Mouse (Mus musculus): ENCODE measurements around the gene Bcorl1. TPM values are rescaled to one million over a fixed set of nuclear protein-coding genes. Genes with fewer than 3 reads are reported as not detected.

The Bcorl1 gene
- polyA plus RNA-seq, 1 experiment from 2014 or later, result 6.7 TPM

GRCm38 (mm10) chrX:48441954-48442353 lies 100.8 kb downstream of the Bcorl1 start:
- ATAC-seq, result no peak
- Histone ChIP-seq H3K36me3 (ENCODE audit: control insufficient read depth, insufficient read depth, low read length) (no peaks in the 10 kb centered on the region), H3K4me1 (ENCODE audit: control insufficient read depth, insufficient read depth, low read length) (no peaks in the 10 kb centered on the region), H3K9me3 (replicated peaks; ENCODE audit: control insufficient read depth, low read length, poor library complexity, severe bottlenecking) (no peaks in the 10 kb centered on the region), H3K4me2 (ENCODE audit: low read length) (no peak overlapping the region), H3K27ac (ENCODE audit: low read length) (no peak overlapping the region), H3K27me3 (ENCODE audit: control insufficient read depth, insufficient read depth, low read depth, low read length) (no peaks in the 10 kb centered on the region), H3K9ac (ENCODE audit: low read depth, low read length) (no peak overlapping the region), H3K4me3 (ENCODE audit: low read depth, low read length) (no peak overlapping the region)
- 87% methylated on average over 7 of the region's 7 CpGs for WGBS

GRCm38 (mm10) chrX:48444677-48445076 lies 103.5 kb downstream of the Bcorl1 start:
- Histone ChIP-seq H3K27ac (ENCODE audit: low read length) (no peak overlapping the region), H3K27me3 (ENCODE audit: control insufficient read depth, insufficient read depth, low read depth, low read length) (no peaks in the 10 kb centered on the region), H3K4me1 (ENCODE audit: control insufficient read depth, insufficient read depth, low read length) (no peaks in the 10 kb centered on the region), H3K4me2 (ENCODE audit: low read length) (no peak overlapping the region), H3K9ac (ENCODE audit: low read depth, low read length) (no peak overlapping the region), H3K36me3 (ENCODE audit: control insufficient read depth, insufficient read depth, low read length) (no peaks in the 10 kb centered on the region), H3K4me3 (ENCODE audit: low read depth, low read length) (no peak overlapping the region), H3K9me3 (replicated peaks; ENCODE audit: control insufficient read depth, low read length, poor library complexity, severe bottlenecking) (no peaks in the 10 kb centered on the region)
- no peak for ATAC-seq
- 84% methylated on average over 4 of the region's 4 CpGs for WGBS

DNA sequence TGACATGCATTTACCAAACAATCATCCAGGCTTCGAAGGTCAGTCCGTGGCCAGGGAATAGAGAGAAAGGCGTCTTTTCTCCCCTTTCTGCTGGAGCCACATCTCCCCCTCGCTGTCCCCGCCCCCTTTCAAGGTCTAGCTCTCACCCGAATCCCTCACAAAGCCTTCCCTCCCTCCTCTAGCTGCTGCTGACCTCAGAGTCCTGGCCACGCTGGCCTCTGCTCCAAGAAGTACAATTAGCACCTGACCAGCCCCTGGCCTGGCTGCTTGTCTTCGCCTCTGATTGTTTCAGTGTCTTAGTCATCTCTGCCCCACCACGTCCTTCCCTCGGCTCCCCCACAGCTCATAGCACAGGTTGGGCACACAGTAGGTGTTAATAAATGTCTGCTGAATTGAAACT lies 108.5 kb downstream of the Bcorl1 start:
- no peak for ATAC-seq
- Histone ChIP-seq H3K9me3 (replicated peaks; ENCODE audit: control insufficient read depth, low read length, poor library complexity, severe bottlenecking) (no peaks in the 10 kb centered on the region; the same call in 1 of the 2 replicates), H3K4me3 (ENCODE audit: low read depth, low read length) (no peak overlapping the region), H3K9ac (ENCODE audit: low read depth, low read length) (no peak overlapping the region), H3K27me3 (ENCODE audit: control insufficient read depth, insufficient read depth, low read depth, low read length) (no peaks in the 10 kb centered on the region; the same call in 1 of the 2 replicates), H3K4me1 (ENCODE audit: control insufficient read depth, insufficient read depth, low read length) (no peaks in the 10 kb centered on the region), H3K4me2 (ENCODE audit: low read length) (no peak overlapping the region), H3K27ac (ENCODE audit: low read length) (no peak overlapping the region), H3K36me3 (ENCODE audit: control insufficient read depth, insufficient read depth, low read length) (no peaks in the 10 kb centered on the region)
- 32% methylated on average over 10 of the region's 10 CpGs for WGBS

GRCm38 (mm10) chrX:48452231-48452890 lies 111.2 kb downstream of the Bcorl1 start:
- Histone ChIP-seq H3K4me1 (ENCODE audit: control insufficient read depth, insufficient read depth, low read length) (no peaks in the 10 kb centered on the region), H3K36me3 (ENCODE audit: control insufficient read depth, insufficient read depth, low read length) (no peaks in the 10 kb centered on the region), H3K9me3 (replicated peaks; ENCODE audit: control insufficient read depth, low read length, poor library complexity, severe bottlenecking) (no peaks in the 10 kb centered on the region; the same call in 1 of the 2 replicates), H3K27ac (ENCODE audit: low read length) (no peak overlapping the region), H3K9ac (ENCODE audit: low read depth, low read length) (no peak overlapping the region), H3K4me2 (ENCODE audit: low read length) (peak overlapping the region; percentile 46), H3K4me3 (ENCODE audit: low read depth, low read length) (peak overlapping the region; percentile 38; the same call in 1 of the 2 replicates), H3K27me3 (ENCODE audit: control insufficient read depth, insufficient read depth, low read depth, low read length) (peaks cover 3% of the 10 kb centered on the region)
- no peak for ATAC-seq
- WGBS, result 33% methylated on average over 9 of the region's 9 CpGs

GRCm38 (mm10) chrX:48452931-48453673 lies 111.9 kb downstream of the Bcorl1 start:
- H3K9ac ChIP-seq (ENCODE audit: low read depth, low read length), result no peak overlapping the region
- no peak overlapping the region for H3K27ac ChIP-seq (ENCODE audit: low read length)
- no peak for ATAC-seq
- H3K4me2 ChIP-seq (ENCODE audit: low read length), result peak overlapping the region; percentile 46
- peak overlapping the region; percentile 38 for H3K4me3 ChIP-seq (ENCODE audit: low read depth, low read length)
- no peaks in the 10 kb centered on the region; the same call in 1 of the 2 replicates for H3K9me3 ChIP-seq (replicated peaks; ENCODE audit: control insufficient read depth, low read length, poor library complexity, severe bottlenecking)
- no peaks in the 10 kb centered on the region for H3K36me3 ChIP-seq (ENCODE audit: control insufficient read depth, insufficient read depth, low read length)
- 19% methylated on average over 60 of the region's 71 CpGs for WGBS
- H3K4me1 ChIP-seq (ENCODE audit: control insufficient read depth, insufficient read depth, low read length), result no peaks in the 10 kb centered on the region
- peaks cover 3% of the 10 kb centered on the region for H3K27me3 ChIP-seq (ENCODE audit: control insufficient read depth, insufficient read depth, low read depth, low read length)

DNA sequence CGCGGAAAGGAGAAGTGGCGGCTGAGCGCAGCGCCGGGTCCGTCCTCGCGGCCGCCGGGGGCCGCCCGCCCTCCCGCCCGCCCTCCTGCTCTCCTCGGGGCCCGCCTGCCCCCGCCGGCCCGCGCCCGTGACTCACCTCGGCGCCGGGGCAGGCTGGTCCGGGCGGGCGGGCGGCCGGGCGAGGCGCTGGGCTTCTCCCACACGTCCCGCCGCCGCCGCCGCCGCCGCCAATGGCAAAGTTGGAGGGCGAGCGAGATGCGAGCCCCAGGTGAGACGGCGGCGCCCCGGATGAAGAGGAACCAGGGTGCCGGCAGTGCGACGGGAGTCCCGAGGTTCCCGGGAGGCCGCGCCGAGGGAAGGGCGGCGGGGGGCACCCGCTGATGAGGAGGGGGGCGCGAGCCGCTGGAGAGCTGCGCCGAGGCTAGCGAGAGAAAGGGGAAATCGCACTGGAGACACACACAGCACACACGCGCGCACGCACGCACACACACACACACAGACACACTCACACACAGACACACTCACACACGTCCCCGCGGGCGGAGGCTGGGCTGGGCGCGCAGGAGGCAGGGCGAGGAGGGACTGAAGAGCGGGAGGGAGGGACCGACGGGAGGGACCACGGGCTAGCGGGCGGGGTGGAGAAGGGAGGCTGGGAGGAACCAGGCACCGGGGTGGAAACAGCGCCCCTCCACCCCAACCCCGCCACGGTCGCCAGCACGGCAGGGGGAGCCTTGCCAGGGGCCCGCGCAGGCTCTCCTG lies 112.8 kb downstream of the Bcorl1 start:
- H3K4me3 ChIP-seq (ENCODE audit: low read depth, low read length), result peak overlapping the region; percentile 38
- H3K9ac ChIP-seq (ENCODE audit: low read depth, low read length), result 0 out of 2 replicates have a peak overlapping the region, but pooled peaks have one; percentile 14
- peaks cover 3% of the 10 kb centered on the region for H3K27me3 ChIP-seq (ENCODE audit: control insufficient read depth, insufficient read depth, low read depth, low read length)
- H3K27ac ChIP-seq (ENCODE audit: low read length), result no peak overlapping the region
- peak; percentile 40; the same call in 1 of the 2 replicates for ATAC-seq
- peak overlapping the region; percentile 46 for H3K4me2 ChIP-seq (ENCODE audit: low read length)
- H3K36me3 ChIP-seq (ENCODE audit: control insufficient read depth, insufficient read depth, low read length), result no peaks in the 10 kb centered on the region
- WGBS, result 15% methylated on average over 23 of the region's 91 CpGs
- H3K4me1 ChIP-seq (ENCODE audit: control insufficient read depth, insufficient read depth, low read length), result no peaks in the 10 kb centered on the region
- H3K9me3 ChIP-seq (replicated peaks; ENCODE audit: control insufficient read depth, low read length, poor library complexity, severe bottlenecking), result no peaks in the 10 kb centered on the region; the same call in 1 of the 2 replicates

DNA sequence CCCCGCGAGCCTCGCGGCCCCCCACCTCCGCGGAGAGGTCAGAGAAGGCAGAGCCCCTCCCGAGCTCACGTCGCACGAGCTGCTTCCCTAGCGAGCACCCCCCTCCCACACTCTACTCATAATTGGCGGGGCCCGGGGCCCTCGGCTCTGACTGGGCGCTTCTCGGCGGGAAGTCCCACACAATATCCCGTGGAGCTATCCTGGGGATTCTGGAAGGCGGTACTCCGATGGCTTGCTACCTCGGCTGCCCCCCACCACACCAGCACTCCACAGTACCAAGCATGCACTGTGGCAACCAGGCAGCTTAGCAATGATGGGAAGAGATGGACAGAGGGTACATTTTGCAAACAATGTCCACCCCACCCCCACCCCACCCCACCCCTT lies 113.3 kb downstream of the Bcorl1 start:
- Histone ChIP-seq H3K27me3 (ENCODE audit: control insufficient read depth, insufficient read depth, low read depth, low read length) (peaks cover 3% of the 10 kb centered on the region), H3K4me2 (ENCODE audit: low read length) (peak overlapping the region; percentile 46), H3K9ac (ENCODE audit: low read depth, low read length) (0 out of 2 replicates have a peak overlapping the region, but pooled peaks have one; percentile 14), H3K36me3 (ENCODE audit: control insufficient read depth, insufficient read depth, low read length) (no peaks in the 10 kb centered on the region), H3K9me3 (replicated peaks; ENCODE audit: control insufficient read depth, low read length, poor library complexity, severe bottlenecking) (no peaks in the 10 kb centered on the region; the same call in 1 of the 2 replicates), H3K4me1 (ENCODE audit: control insufficient read depth, insufficient read depth, low read length) (no peaks in the 10 kb centered on the region), H3K4me3 (ENCODE audit: low read depth, low read length) (peak overlapping the region; percentile 38), H3K27ac (ENCODE audit: low read length) (no peak overlapping the region)
- WGBS, result 25% methylated on average over 11 of the region's 21 CpGs
- ATAC-seq, result peak; percentile 55

- Histone ChIP-seq H3K4me1 (ENCODE audit: control insufficient read depth, insufficient read depth, low read length) (no peaks in the 10 kb centered on the region), H3K9me3 (replicated peaks; ENCODE audit: control insufficient read depth, low read length, poor library complexity, severe bottlenecking) (no peaks in the 10 kb centered on the region; the same call in 1 of the 2 replicates), H3K4me2 (ENCODE audit: low read length) (no peak overlapping the region), H3K27ac (ENCODE audit: low read length) (no peak overlapping the region), H3K36me3 (ENCODE audit: control insufficient read depth, insufficient read depth, low read length) (no peaks in the 10 kb centered on the region), H3K4me3 (ENCODE audit: low read depth, low read length) (no peak overlapping the region), H3K27me3 (ENCODE audit: control insufficient read depth, insufficient read depth, low read depth, low read length) (peaks cover 3% of the 10 kb centered on the region), H3K9ac (ENCODE audit: low read depth, low read length) (no peak overlapping the region)
- 39% methylated on average over 9 of the region's 9 CpGs for WGBS
- ATAC-seq, result no peak
Observed at GRCm38 (mm10) chrX:48455018-48455417, 113.9 kb downstream of the Bcorl1 start.

All from midbrain, embryonic 16.5 days (tissue).